Mouse (Mus musculus) kidney, adult 2 months (tissue): Measurements from ENCODE around the gene B4gat1.

Experiments
- CTCF ChIP-seq: fragments of 200-500 bp; conservative IDR thresholded peaks from 2 replicates; pipeline ENCODE4 v1.5.1; 2011; ENCODE audit warnings: low read depth, mild to moderate bottlenecking, control low read depth, low read length, moderate library complexity, mixed read lengths; ENCODE audit not compliant: insufficient read depth, insufficient read length
- POLR2A ChIP-seq: fragments of 200-500 bp; IDR thresholded peaks from one replicate; pipeline ENCODE4 v1.6.1; 2011; ENCODE audit warnings: low read depth, low read length, control low read depth

GRCm38 (mm10) chr19:5062446-5062845 is 23.8 kb downstream of the B4gat1 start:
- TF ChIP-seq CTCF (no peak), POLR2A (no peak)
